Mouse (Mus musculus): Measurements from ENCODE around the gene Map4k1. TPM values are rescaled to one million over a fixed set of nuclear protein-coding genes. Genes with fewer than 3 reads are reported as not detected.

The Map4k1 gene
- polyA plus RNA-seq, 1 experiment from 2014 or later: 12.1 TPM

DNA sequence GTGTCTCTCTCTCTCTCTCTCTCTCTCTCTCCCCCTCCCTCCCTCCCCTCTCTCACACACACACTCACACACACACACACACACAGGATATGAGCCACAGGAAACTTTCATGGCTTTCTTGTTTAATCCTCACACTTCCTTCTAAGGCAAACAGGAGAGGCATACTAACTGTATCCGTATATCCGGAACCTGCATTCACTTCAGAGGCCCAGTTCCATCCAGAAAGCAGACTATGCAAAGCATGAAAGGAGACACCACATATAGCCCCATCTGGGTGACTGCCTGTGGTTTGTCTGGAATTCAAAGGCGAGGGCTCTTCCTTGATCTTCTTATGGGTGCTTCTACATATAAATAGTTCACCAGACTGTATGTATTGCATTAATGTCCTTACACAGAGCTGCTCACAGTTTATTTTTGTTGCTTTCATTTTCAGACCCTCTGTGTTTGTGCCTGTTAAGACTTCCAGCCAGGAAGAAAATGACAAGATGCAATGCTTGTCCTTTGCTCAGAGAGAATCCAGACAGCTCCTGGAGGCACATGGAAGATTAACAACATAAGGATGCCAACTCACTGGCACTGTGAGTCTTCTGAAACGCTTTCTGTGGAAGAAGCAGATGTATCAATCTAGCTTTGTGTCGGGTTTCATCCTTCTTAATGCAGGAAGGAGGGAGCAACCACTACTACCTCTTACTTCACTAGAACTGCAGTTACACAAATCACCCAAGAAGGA is 38.2 kb upstream of the Map4k1 start:
- peaks cover 2% of the 10 kb centered on the region; the same call in 1 of the 2 replicates for H3K36me3 ChIP-seq (ENCODE audit: control insufficient read depth, insufficient read depth, low read length)
- H3K27ac ChIP-seq (replicated peaks; ENCODE audit: low read depth, low read length): no peak overlapping the region
- ATAC-seq (ENCODE audit: insufficient number of reproducible peaks, low FRiP score, low TSS enrichment, low read depth) (no peak), DNase-seq (ENCODE audit: low spot score) (no peak)
- H3K4me2 ChIP-seq (ENCODE audit: low read depth, severe bottlenecking): no peak overlapping the region
- H3K4me3 ChIP-seq (ENCODE audit: low read depth, low read length): no peak overlapping the region
- 72% methylated on average over 5 of the region's 5 CpGs for WGBS
- H3K9ac ChIP-seq (ENCODE audit: low read length): no peak overlapping the region
- H3K9me3 ChIP-seq (ENCODE audit: control insufficient read depth, low read length): no peaks in the 10 kb centered on the region
- H3K4me1 ChIP-seq (ENCODE audit: control insufficient read depth, insufficient read depth, low read length): peaks cover 46% of the 10 kb centered on the region
- no peaks in the 10 kb centered on the region for H3K27me3 ChIP-seq (ENCODE audit: control insufficient read depth, insufficient read depth, low read length)

DNA sequence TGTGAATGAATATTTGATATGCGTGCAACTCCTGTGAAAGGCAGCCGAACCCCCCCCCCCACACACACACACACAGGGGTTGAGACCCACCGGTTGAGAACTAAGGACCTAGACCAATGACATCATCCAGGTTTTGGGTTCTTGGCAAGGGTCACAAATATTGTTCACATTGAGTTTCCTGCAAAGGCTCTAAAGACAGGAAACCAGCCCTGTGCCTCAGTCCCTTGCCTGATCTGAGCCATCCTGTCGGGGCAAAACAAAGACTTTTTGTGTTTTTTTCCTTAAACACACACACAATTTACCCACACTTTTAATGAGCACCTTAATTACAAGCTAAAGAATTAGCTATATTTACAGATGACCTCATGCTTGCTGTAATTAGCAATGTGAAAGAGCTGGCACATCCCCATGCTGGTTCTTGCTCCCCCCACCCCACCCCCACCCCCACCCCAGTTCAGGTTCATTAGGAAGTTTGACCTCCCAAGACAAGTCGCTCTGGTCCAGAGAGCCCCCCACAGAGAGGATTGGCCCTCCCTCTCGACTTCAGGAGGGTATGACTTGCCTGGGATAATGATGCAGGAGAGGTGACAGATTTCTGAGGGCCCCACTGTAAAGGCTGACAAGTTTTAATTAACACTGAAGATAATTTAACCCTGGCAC is 37.0 kb upstream of the Map4k1 start:
- Histone ChIP-seq H3K9ac (ENCODE audit: low read length) (no peak overlapping the region), H3K36me3 (ENCODE audit: control insufficient read depth, insufficient read depth, low read length) (peaks cover 2% of the 10 kb centered on the region; the same call in 1 of the 2 replicates), H3K4me3 (ENCODE audit: low read depth, low read length) (no peak overlapping the region), H3K27me3 (ENCODE audit: control insufficient read depth, insufficient read depth, low read length) (no peaks in the 10 kb centered on the region), H3K27ac (replicated peaks; ENCODE audit: low read depth, low read length) (peak overlapping the region; percentile 91), H3K9me3 (ENCODE audit: control insufficient read depth, low read length) (no peaks in the 10 kb centered on the region), H3K4me1 (ENCODE audit: control insufficient read depth, insufficient read depth, low read length) (peaks cover 53% of the 10 kb centered on the region), H3K4me2 (ENCODE audit: low read depth, severe bottlenecking) (peak overlapping the region; percentile 26)
- whole genome bisulfite sequencing: 39% methylated on average over 6 of the region's 6 CpGs
- DNase-seq (ENCODE audit: low spot score) (no peak), ATAC-seq (ENCODE audit: insufficient number of reproducible peaks, low FRiP score, low TSS enrichment, low read depth) (no peak)

DNA sequence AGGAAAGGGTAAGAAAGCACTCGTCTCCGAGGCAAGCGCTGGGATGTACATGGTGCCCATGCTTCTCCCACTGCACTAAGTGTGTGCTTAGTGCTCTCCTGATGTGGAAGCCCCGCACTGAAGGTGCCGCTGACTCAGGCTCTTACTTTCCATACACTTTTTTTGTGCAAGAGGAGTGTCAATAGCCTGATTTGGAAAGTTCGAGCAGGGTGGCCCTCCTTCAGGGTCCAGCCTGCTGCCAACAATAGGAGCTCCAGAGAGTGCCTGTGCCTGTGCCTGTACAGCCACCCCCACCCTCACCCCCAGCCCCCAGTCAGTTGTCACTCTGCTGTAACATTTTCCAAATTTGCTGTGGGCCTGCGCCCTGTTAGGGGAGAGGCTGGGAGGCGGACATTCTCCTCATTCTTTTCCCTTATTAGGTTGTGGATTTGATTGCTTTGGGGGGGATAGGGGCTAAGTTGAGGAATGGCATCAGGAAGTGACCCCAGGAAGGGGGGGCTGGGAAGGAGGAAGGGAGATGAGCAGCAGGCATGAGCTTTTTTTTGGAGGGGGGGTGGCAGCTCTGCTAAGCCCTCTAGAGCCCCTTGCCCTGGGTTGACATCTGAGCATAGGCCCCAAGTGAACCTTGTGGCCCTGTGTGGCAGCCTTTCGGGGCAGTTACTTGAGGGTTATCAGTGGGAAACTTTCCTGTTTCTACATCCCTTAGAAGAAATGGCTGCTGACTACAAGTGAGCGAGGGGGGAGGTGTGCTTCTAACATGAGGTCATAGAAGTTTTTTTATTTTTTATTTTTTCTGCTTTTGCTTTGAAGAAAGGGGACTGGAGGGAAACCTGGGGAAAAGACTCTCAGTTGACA is 36.2 kb upstream of the Map4k1 start:
- Histone ChIP-seq H3K4me1 (ENCODE audit: control insufficient read depth, insufficient read depth, low read length) (peaks cover 52% of the 10 kb centered on the region), H3K9ac (ENCODE audit: low read length) (peak overlapping the region; percentile 27), H3K4me2 (ENCODE audit: low read depth, severe bottlenecking) (peak overlapping the region; percentile 26), H3K27me3 (ENCODE audit: control insufficient read depth, insufficient read depth, low read length) (no peaks in the 10 kb centered on the region), H3K36me3 (ENCODE audit: control insufficient read depth, insufficient read depth, low read length) (peaks cover 2% of the 10 kb centered on the region; the same call in 1 of the 2 replicates), H3K27ac (replicated peaks; ENCODE audit: low read depth, low read length) (peak overlapping the region; percentile 91), H3K9me3 (ENCODE audit: control insufficient read depth, low read length) (no peaks in the 10 kb centered on the region), H3K4me3 (ENCODE audit: low read depth, low read length) (no peak overlapping the region)
- WGBS: 7% methylated on average over 10 of the region's 10 CpGs
- ATAC-seq (ENCODE audit: insufficient number of reproducible peaks, low FRiP score, low TSS enrichment, low read depth) (peak; percentile 71), DNase-seq (ENCODE audit: low spot score) (peak; percentile 60)

DNA sequence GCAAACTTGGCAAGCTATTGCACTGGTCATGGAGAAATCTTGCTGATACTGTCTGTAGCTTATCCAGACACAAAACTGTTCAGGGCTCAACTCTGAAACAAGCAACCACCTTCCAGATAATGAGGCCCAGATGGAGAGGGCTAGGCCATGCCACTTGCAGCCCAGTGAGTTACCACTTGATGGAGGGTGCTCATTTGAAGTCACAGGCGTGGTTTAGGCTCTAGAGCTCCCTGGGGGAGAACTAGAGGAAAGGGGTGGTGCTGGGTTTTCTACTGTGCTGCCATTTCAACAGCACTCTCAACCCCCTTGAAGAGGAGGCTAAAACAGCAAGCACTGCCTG is 35.6 kb upstream of the Map4k1 start:
- Histone ChIP-seq H3K4me1 (ENCODE audit: control insufficient read depth, insufficient read depth, low read length) (peaks cover 57% of the 10 kb centered on the region), H3K27ac (replicated peaks; ENCODE audit: low read depth, low read length) (peak overlapping the region; percentile 91), H3K36me3 (ENCODE audit: control insufficient read depth, insufficient read depth, low read length) (peaks cover 2% of the 10 kb centered on the region; the same call in 1 of the 2 replicates), H3K4me3 (ENCODE audit: low read depth, low read length) (no peak overlapping the region), H3K9ac (ENCODE audit: low read length) (peak overlapping the region; percentile 18; the same call in 1 of the 2 replicates), H3K9me3 (ENCODE audit: control insufficient read depth, low read length) (no peaks in the 10 kb centered on the region), H3K4me2 (ENCODE audit: low read depth, severe bottlenecking) (peak overlapping the region; percentile 26), H3K27me3 (ENCODE audit: control insufficient read depth, insufficient read depth, low read length) (no peaks in the 10 kb centered on the region)
- ATAC-seq (ENCODE audit: insufficient number of reproducible peaks, low FRiP score, low TSS enrichment, low read depth): no peak
- peak; percentile 62 for DNase-seq (ENCODE audit: low spot score)
- WGBS: 0% methylated on average over 1 of the region's 1 CpGs

DNA sequence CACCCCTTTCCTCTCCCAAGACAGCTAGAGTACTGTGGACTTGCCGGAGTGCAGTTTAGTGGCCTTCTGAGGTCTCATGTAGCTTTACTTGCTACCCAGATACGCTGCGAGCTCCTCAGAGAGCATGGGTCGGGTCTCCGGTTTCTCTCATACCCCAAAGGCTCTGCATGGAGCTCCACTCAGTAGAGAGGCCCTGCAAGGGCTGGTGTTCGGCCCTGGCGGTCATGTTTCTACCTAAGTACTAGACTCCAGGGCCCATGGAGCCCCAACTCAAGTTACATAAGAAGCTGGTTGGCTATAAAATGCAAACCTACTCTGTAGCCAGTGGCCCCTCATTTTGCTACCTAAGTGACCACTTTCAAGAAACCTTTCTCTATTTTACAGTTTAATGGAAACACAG is 33.1 kb upstream of the Map4k1 start:
- DNase-seq (ENCODE audit: low spot score): no peak
- Histone ChIP-seq H3K27me3 (ENCODE audit: control insufficient read depth, insufficient read depth, low read length) (no peaks in the 10 kb centered on the region), H3K4me3 (ENCODE audit: low read depth, low read length) (no peak overlapping the region), H3K9me3 (ENCODE audit: control insufficient read depth, low read length) (no peaks in the 10 kb centered on the region), H3K4me2 (ENCODE audit: low read depth, severe bottlenecking) (no peak overlapping the region), H3K27ac (replicated peaks; ENCODE audit: low read depth, low read length) (no peak overlapping the region), H3K36me3 (ENCODE audit: control insufficient read depth, insufficient read depth, low read length) (peaks cover 1% of the 10 kb centered on the region; the same call in 1 of the 2 replicates), H3K9ac (ENCODE audit: low read length) (no peak overlapping the region), H3K4me1 (ENCODE audit: control insufficient read depth, insufficient read depth, low read length) (peaks cover 70% of the 10 kb centered on the region)
- WGBS: 81% methylated on average over 7 of the region's 7 CpGs
- no peak for ATAC-seq (ENCODE audit: insufficient number of reproducible peaks, low FRiP score, low TSS enrichment, low read depth)

DNA sequence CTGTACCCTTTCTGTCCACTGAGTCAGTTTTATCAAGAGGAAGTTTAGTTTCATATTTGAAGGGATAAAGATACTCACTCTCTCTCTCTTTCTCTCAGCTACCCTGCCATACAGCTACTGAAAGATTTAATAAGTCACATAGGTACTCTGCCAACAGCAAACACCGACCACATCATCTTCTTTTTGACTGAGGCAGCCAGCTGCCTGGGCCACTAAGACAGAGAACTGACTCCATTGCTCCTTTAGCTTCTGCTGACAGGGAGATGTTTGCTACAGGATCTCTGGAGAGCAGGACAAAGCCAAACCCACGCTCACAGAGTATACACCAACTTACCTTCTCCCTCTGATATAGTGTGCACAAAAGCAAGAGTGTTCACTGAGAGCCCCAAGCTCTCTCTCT is 32.6 kb upstream of the Map4k1 start:
- DNase-seq (ENCODE audit: low spot score): no peak
- 86% methylated on average over 2 of the region's 2 CpGs for WGBS
- Histone ChIP-seq H3K4me1 (ENCODE audit: control insufficient read depth, insufficient read depth, low read length) (peaks cover 71% of the 10 kb centered on the region), H3K27ac (replicated peaks; ENCODE audit: low read depth, low read length) (no peak overlapping the region), H3K27me3 (ENCODE audit: control insufficient read depth, insufficient read depth, low read length) (no peaks in the 10 kb centered on the region), H3K9me3 (ENCODE audit: control insufficient read depth, low read length) (no peaks in the 10 kb centered on the region), H3K36me3 (ENCODE audit: control insufficient read depth, insufficient read depth, low read length) (no peaks in the 10 kb centered on the region), H3K4me2 (ENCODE audit: low read depth, severe bottlenecking) (no peak overlapping the region), H3K4me3 (ENCODE audit: low read depth, low read length) (no peak overlapping the region), H3K9ac (ENCODE audit: low read length) (no peak overlapping the region)
- no peak for ATAC-seq (ENCODE audit: insufficient number of reproducible peaks, low FRiP score, low TSS enrichment, low read depth)

DNA sequence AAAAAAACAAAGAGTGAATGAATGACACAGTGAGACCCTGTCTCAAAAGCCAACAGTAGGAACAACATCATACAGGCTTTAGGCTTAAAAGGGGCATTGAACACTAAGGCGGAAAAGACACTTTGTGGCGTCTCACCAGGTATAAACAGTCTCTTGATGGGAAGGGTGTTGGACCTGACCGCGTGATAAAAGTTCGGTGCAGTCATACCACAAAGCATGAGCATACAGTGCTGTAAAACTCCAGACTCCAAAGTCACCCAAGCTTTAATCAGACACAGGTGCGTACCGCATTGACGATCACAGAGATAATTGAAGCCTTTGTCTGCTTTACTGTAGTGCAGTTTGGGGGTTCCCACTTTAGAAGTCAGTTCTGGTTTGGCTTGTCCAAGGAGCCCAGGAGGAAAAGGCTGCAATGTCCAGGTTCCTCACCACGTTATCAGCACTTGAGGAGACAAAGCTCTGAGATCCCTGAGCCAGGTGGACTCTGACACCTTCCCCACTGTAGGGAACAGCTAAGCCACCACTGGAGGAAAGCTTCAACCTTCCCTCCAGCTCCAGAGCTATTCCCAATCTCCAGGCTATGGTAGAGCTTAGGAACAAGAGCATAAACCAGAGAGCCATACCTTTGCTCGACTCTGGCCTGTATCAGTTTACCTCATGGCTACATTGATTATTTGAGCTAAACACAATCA is 31.4 kb upstream of the Map4k1 start:
- H3K36me3 ChIP-seq (ENCODE audit: control insufficient read depth, insufficient read depth, low read length): no peaks in the 10 kb centered on the region
- WGBS: 83% methylated on average over 10 of the region's 10 CpGs
- no peak for ATAC-seq (ENCODE audit: insufficient number of reproducible peaks, low FRiP score, low TSS enrichment, low read depth)
- H3K4me3 ChIP-seq (ENCODE audit: low read depth, low read length): no peak overlapping the region
- no peak overlapping the region for H3K9ac ChIP-seq (ENCODE audit: low read length)
- peaks cover 67% of the 10 kb centered on the region for H3K4me1 ChIP-seq (ENCODE audit: control insufficient read depth, insufficient read depth, low read length)
- H3K4me2 ChIP-seq (ENCODE audit: low read depth, severe bottlenecking): no peak overlapping the region
- no peaks in the 10 kb centered on the region for H3K9me3 ChIP-seq (ENCODE audit: control insufficient read depth, low read length)
- DNase-seq (ENCODE audit: low spot score): no peak
- H3K27ac ChIP-seq (replicated peaks; ENCODE audit: low read depth, low read length): no peak overlapping the region
- no peaks in the 10 kb centered on the region for H3K27me3 ChIP-seq (ENCODE audit: control insufficient read depth, insufficient read depth, low read length)

DNA sequence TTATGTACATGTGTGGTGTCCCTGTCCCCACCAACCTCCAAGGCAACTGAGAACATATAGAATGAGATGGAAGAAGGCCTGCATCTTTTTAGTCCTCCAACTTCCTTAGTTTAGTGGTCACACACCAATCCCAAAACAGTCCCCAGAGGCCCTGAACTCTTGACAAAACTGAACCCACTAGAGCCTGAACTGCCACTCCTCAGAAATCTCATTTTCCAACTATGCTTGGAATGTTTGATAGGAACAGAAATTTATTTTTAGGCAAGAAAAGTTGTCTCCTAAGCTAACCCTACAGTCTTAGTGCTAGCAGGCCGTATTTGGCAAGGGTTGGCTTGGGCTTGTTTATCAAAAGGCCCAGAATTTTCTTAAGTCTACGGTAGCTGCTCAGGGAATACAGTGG is 30.1 kb upstream of the Map4k1 start:
- Histone ChIP-seq H3K27me3 (ENCODE audit: control insufficient read depth, insufficient read depth, low read length) (no peaks in the 10 kb centered on the region), H3K4me2 (ENCODE audit: low read depth, severe bottlenecking) (no peak overlapping the region), H3K4me1 (ENCODE audit: control insufficient read depth, insufficient read depth, low read length) (peaks cover 55% of the 10 kb centered on the region), H3K9ac (ENCODE audit: low read length) (no peak overlapping the region), H3K27ac (replicated peaks; ENCODE audit: low read depth, low read length) (no peak overlapping the region), H3K4me3 (ENCODE audit: low read depth, low read length) (no peak overlapping the region), H3K9me3 (ENCODE audit: control insufficient read depth, low read length) (no peaks in the 10 kb centered on the region), H3K36me3 (ENCODE audit: control insufficient read depth, insufficient read depth, low read length) (no peaks in the 10 kb centered on the region)
- ATAC-seq (ENCODE audit: insufficient number of reproducible peaks, low FRiP score, low TSS enrichment, low read depth): no peak
- WGBS: 90% methylated on average over 2 of the region's 2 CpGs
- no peak for DNase-seq (ENCODE audit: low spot score)
